Comparison of ENCODE assay signal across 9 mouse cellular contexts in the genomic region with DNA sequence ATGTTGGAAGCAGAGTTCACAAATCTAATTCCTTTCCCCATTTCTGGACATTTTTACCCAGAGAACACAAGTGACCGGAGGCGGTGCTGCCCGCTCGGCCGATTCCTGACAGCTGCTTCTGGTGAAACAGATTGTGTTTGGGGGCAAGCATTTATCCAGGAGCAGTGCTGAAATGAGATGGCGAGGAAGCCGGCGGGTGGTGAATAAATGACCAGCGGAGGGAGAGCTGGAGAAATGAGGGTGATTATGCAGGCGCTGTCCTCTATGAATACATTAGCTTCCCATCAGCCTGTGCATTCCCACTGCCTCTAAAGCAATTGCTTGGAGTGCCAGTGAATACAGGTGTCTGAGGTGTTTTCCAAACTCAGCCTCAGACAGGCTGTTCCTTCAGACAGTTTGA.
DNase-seq lines count a peak whose midpoint lies in the region; ATAC-seq lines count a peak whose summit lies in the region.
"Had no signal": no experiment of that assay in that cellular context is flagged by ENCODE, and none has a peak within 500 bp of the region (broad histone marks: within the 10 kb centered on the region; RNA-seq: fewer than 3 reads in every experiment).

No protein-coding gene starts in this region.

- H3K36me3 ChIP-seq in hindbrain, embryonic 12.5 days, result no peaks in the 10 kb centered on the region
- no peaks in the 10 kb centered on the region for H3K36me3 ChIP-seq in midbrain, embryonic 14.5 days (ENCODE audit: control insufficient read depth, insufficient read depth, low read length)
- H3K36me3 ChIP-seq: lung, embryonic 15.5 days had no signal

- H3K27ac ChIP-seq in hindbrain, embryonic 12.5 days, result peak overlapping the region; percentile 75
- peak overlapping the region; percentile 69 for H3K27ac ChIP-seq in midbrain, embryonic 14.5 days (replicated peaks; ENCODE audit: low read depth, low read length)
- H3K27ac ChIP-seq: lung, embryonic 15.5 days had no signal

- H3K9me3 ChIP-seq in hindbrain, embryonic 12.5 days (replicated peaks), result no peaks in the 10 kb centered on the region
- no peaks in the 10 kb centered on the region for H3K9me3 ChIP-seq in midbrain, embryonic 14.5 days (ENCODE audit: control insufficient read depth, low read length)
- H3K9me3 ChIP-seq: lung, embryonic 15.5 days had no signal

- WGBS in hindbrain, embryonic 12.5 days, result 25% methylated on average over 10 of the region's 10 CpGs
- WGBS in midbrain, embryonic 14.5 days, result 6% methylated on average over 10 of the region's 10 CpGs

- H3K9ac ChIP-seq in hindbrain, embryonic 12.5 days, result no peak overlapping the region
- H3K9ac ChIP-seq in midbrain, embryonic 14.5 days (replicated peaks; ENCODE audit: low read length), result no peak overlapping the region; the same call in 1 of the 2 replicates
- H3K9ac ChIP-seq: lung, embryonic 15.5 days had no signal

- ATAC-seq in hindbrain, embryonic 12.5 days (ENCODE audit: low FRiP score), result peak; percentile 83
- no peak; the same call in 1 of the 2 replicates for ATAC-seq in midbrain, embryonic 14.5 days (ENCODE audit: low FRiP score, low TSS enrichment)

- no peaks in the 10 kb centered on the region for H3K27me3 ChIP-seq in hindbrain, embryonic 12.5 days
- H3K27me3 ChIP-seq in midbrain, embryonic 14.5 days (ENCODE audit: control insufficient read depth, insufficient read depth, low read length), result no peaks in the 10 kb centered on the region
- H3K27me3 ChIP-seq: lung, embryonic 15.5 days had no signal

- DNase-seq in ZHBTc4 (ENCODE audit: low read depth, low spot score), result peak; percentile 21
- peak; percentile 45 to 62 for DNase-seq in cerebellum, postnatal 10 days
- DNase-seq in midbrain, embryonic 14.5 days, result peak; percentile 75
- DNase-seq in adrenal gland, adult (ENCODE audit: inconsistent age in 2 of 2, low spot score in 1 of 2), result no peak
- DNase-seq in adrenal gland, adult 8-10 months, result no peak
- DNase-seq in adrenal gland, postnatal 10 days, result no peak
- DNase-seq in adrenal gland, postnatal 25 days, result no peak

- H3K4me1 ChIP-seq in hindbrain, embryonic 12.5 days, result peaks cover 18% of the 10 kb centered on the region
- H3K4me1 ChIP-seq in midbrain, embryonic 14.5 days (ENCODE audit: control insufficient read depth, insufficient read depth, low read length), result peaks cover 30% of the 10 kb centered on the region
- H3K4me1 ChIP-seq: lung, embryonic 15.5 days had no signal

- peak overlapping the region; percentile 18; the same call in 1 of the 2 replicates for H3K4me2 ChIP-seq in hindbrain, embryonic 12.5 days (replicated peaks)
- H3K4me2 ChIP-seq in midbrain, embryonic 14.5 days (ENCODE audit: low read length), result 0 out of 2 replicates have a peak overlapping the region, but pooled peaks have one; percentile 23
- H3K4me2 ChIP-seq: lung, embryonic 15.5 days had no signal

- H3K4me3 ChIP-seq in hindbrain, embryonic 12.5 days, result no peak overlapping the region
- H3K4me3 ChIP-seq in midbrain, embryonic 14.5 days (replicated peaks; ENCODE audit: low read depth, low read length), result no peak overlapping the region
- H3K4me3 ChIP-seq: lung, embryonic 15.5 days had no signal

Comparison
In these comparisons a context has a peak if more than half of its experiments do, and no peak if none do; other contexts are left out.
1. DNase-seq: peak in ZHBTc4 (single experiment), cerebellum, postnatal 10 days (2 of 2) and midbrain, embryonic 14.5 days (single experiment); none in adrenal gland, adult (0 of 2), adrenal gland, adult 8-10 months (single experiment), adrenal gland, postnatal 10 days (single experiment) and adrenal gland, postnatal 25 days (single experiment).